Mouse (Mus musculus) CH12.LX (cell line): ENCODE results near the gene Mrpl36. TPM values are rescaled to one million over a fixed set of nuclear protein-coding genes. Genes with fewer than 3 reads are reported as not detected.

Experiments
- DNase-seq: peaks from one replicate; pipeline ENCODE4 v3.0.0-alpha.2; 2013; ENCODE audit errors: extremely low read depth
- H3K27ac ChIP-seq: 2 replicates; pipeline ENCODE4 v1.5.1; 2012; ENCODE audit warnings: low read depth, mild to moderate bottlenecking, control low read depth, moderate library complexity; ENCODE audit not compliant: insufficient read depth
- H3K27me3 ChIP-seq: replicated peaks from 2 replicates; pipeline ENCODE3; 2012; ENCODE audit warnings: inconsistent platforms
- H3K36me3 ChIP-seq, 2 experiments: replicated peaks in 1 of 2; 2 replicates each; pipeline versions ENCODE3 to v1.6.1; 2012; ENCODE audit warnings: inconsistent platforms in 1 of 2, low read length in 1 of 2, mild to moderate bottlenecking in 1 of 2, mixed read lengths in 1 of 2, moderate library complexity in 1 of 2; ENCODE audit not compliant: control insufficient read depth in 1 of 2, insufficient read depth in 1 of 2
- H3K4me1 ChIP-seq, 2 experiments: 2 replicates each; pipeline ENCODE4 v1.6.1; 2012; ENCODE audit warnings: inconsistent platforms in 1 of 2, moderate library complexity in 1 of 2; ENCODE audit not compliant: insufficient read depth in 2 of 2, control insufficient read depth in 1 of 2
- H3K4me2 ChIP-seq: 2 replicates; pipeline ENCODE4 v1.6.1; 2012; ENCODE audit warnings: low read depth, mild to moderate bottlenecking, control low read depth; ENCODE audit not compliant: poor library complexity, insufficient read depth, severe bottlenecking
- H3K4me3 ChIP-seq, 3 experiments: fragments of 150-350 bp in 1 of 3; sonication (generic) in 1 of 3; replicated peaks in 1 of 3; 2 replicates each; pipeline versions ENCODE3 to v1.5.1; 2011 to 2012; ENCODE audit warnings: low read depth in 2 of 3, low read length in 2 of 3, mild to moderate bottlenecking in 2 of 3, moderate library complexity in 2 of 3, control low read depth in 1 of 3, improper control_type of control experiment in 1 of 3, inconsistent platforms in 1 of 3, mixed read lengths in 1 of 3; ENCODE audit not compliant: poor library complexity in 1 of 3
- H3K79me2 ChIP-seq: replicated peaks from 2 replicates; pipeline ENCODE4 v1.6.1; 2012; ENCODE audit warnings: mild to moderate bottlenecking, moderate library complexity; ENCODE audit not compliant: control insufficient read depth, poor library complexity, insufficient read depth, severe bottlenecking; ENCODE audit errors: extremely low read depth
- H3K9ac ChIP-seq: 2 replicates; pipeline ENCODE4 v1.6.1; 2012; ENCODE audit warnings: low read depth, mild to moderate bottlenecking, control low read depth, moderate library complexity; ENCODE audit not compliant: insufficient read depth
- H3K9me3 ChIP-seq: replicated peaks from 2 replicates; pipeline ENCODE3; 2012; ENCODE audit warnings: low read length, inconsistent platforms, mixed read lengths
- CHD2 ChIP-seq: IDR thresholded peaks from 2 replicates; pipeline ENCODE4 v1.6.1; 2011; ENCODE audit warnings: low read length, improper control_type of control experiment
- CTCF ChIP-seq, 2 experiments: IDR thresholded peaks in 1 of 2; conservative IDR thresholded peaks in 1 of 2; 2 replicates each; pipeline ENCODE4 v1.5.1; 2011 to 2012; ENCODE audit warnings: low read depth in 2 of 2, low read length in 2 of 2, improper control_type of control experiment in 1 of 2, inconsistent platforms in 1 of 2, mild to moderate bottlenecking in 1 of 2, moderate library complexity in 1 of 2
- ELF1 ChIP-seq: IDR thresholded peaks from 2 replicates; pipeline ENCODE4 v1.6.1; 2014; ENCODE audit warnings: low read depth, mild to moderate bottlenecking, inconsistent platforms, low read length, improper control_type of control experiment
- GABPA ChIP-seq: IDR thresholded peaks from 2 replicates; pipeline ENCODE4 v1.6.1; 2012; ENCODE audit warnings: low read depth, low read length, improper control_type of control experiment, inconsistent platforms; ENCODE audit not compliant: insufficient replicate concordance
- HCFC1 ChIP-seq: IDR thresholded peaks from 2 replicates; pipeline ENCODE4 v1.6.1; 2012; ENCODE audit warnings: low read depth, mild to moderate bottlenecking, inconsistent platforms, low read length, improper control_type of control experiment
- IRF4 ChIP-seq: IDR thresholded peaks from 2 replicates; pipeline ENCODE4 v1.6.1; 2014; ENCODE audit warnings: low read depth, mild to moderate bottlenecking, inconsistent platforms, low read length, improper control_type of control experiment
- JUN ChIP-seq: IDR thresholded peaks from 2 replicates; pipeline ENCODE4 v1.6.1; 2011; ENCODE audit warnings: low read depth, mild to moderate bottlenecking, low read length, improper control_type of control experiment, moderate library complexity; ENCODE audit not compliant: insufficient read depth
- JUND ChIP-seq: conservative IDR thresholded peaks from 2 replicates; pipeline ENCODE4 v1.6.1; 2011; ENCODE audit warnings: low read depth, low read length, improper control_type of control experiment
- KAT2A ChIP-seq: IDR thresholded peaks from 2 replicates; pipeline ENCODE4 v1.6.1; 2012; ENCODE audit warnings: low read length, improper control_type of control experiment, inconsistent platforms; ENCODE audit not compliant: insufficient replicate concordance
- MAFK ChIP-seq: IDR thresholded peaks from 2 replicates; pipeline ENCODE4 v1.6.1; 2011; ENCODE audit warnings: low read length, improper control_type of control experiment; ENCODE audit not compliant: insufficient replicate concordance
- MAX ChIP-seq: IDR thresholded peaks from 2 replicates; pipeline ENCODE4 v1.6.1; 2011; ENCODE audit warnings: low read length, improper control_type of control experiment
- MAZ ChIP-seq: IDR thresholded peaks from 2 replicates; pipeline ENCODE4 v1.6.1; 2012; ENCODE audit warnings: low read depth, mild to moderate bottlenecking, inconsistent platforms, low read length, improper control_type of control experiment, moderate library complexity
- MXI1 ChIP-seq: IDR thresholded peaks from 2 replicates; pipeline ENCODE4 v1.6.1; 2011; ENCODE audit warnings: mild to moderate bottlenecking, low read depth, low read length, improper control_type of control experiment
- NELFE ChIP-seq: IDR thresholded peaks from 2 replicates; pipeline ENCODE4 v1.6.1; 2011; ENCODE audit warnings: low read depth, low read length, improper control_type of control experiment
- NRF1 ChIP-seq: IDR thresholded peaks from 2 replicates; pipeline ENCODE4 v1.6.1; 2014; ENCODE audit warnings: low read depth, mild to moderate bottlenecking, inconsistent platforms, low read length, improper control_type of control experiment, moderate library complexity
- POLR2A ChIP-seq: IDR thresholded peaks from 2 replicates; pipeline ENCODE4 v1.6.1; 2011; ENCODE audit warnings: low read depth, mild to moderate bottlenecking, improper control_type of control experiment, low read length
- POLR2AphosphoS2 ChIP-seq: IDR thresholded peaks from 2 replicates; pipeline ENCODE4 v1.6.1; 2011; ENCODE audit warnings: low read depth, low read length, improper control_type of control experiment
- SIN3A ChIP-seq: IDR thresholded peaks from 2 replicates; pipeline ENCODE4 v1.6.1; 2012; ENCODE audit warnings: low read length, improper control_type of control experiment, inconsistent platforms
- TBP ChIP-seq: conservative IDR thresholded peaks from 2 replicates; pipeline ENCODE4 v1.6.1; 2011; ENCODE audit warnings: low read depth, low read length, improper control_type of control experiment
- TCF12 ChIP-seq: IDR thresholded peaks from 2 replicates; pipeline ENCODE4 v1.6.1; 2014; ENCODE audit warnings: low read depth, mild to moderate bottlenecking, inconsistent platforms, low read length, improper control_type of control experiment
- ZMIZ1 ChIP-seq: IDR thresholded peaks from 2 replicates; pipeline ENCODE4 v1.6.1; 2012; ENCODE audit warnings: low read depth, mild to moderate bottlenecking, inconsistent platforms, low read length, improper control_type of control experiment
- dilution Hi-C: fragments of 300-500 bp; cut with MboI; formaldehyde crosslinking; loops from 2 replicates; pipeline ENCODE4 v1.14.3; 2020; ENCODE audit warnings: low sequenced_read_pairs; ENCODE audit not compliant: extremely low pct_unique_long_range_greater_than_20kb, extremely low pct_ligation_motif_present
- in situ Hi-C: fragments of 300-500 bp; cut with MboI; formaldehyde crosslinking; loops from 3 replicates; pipeline ENCODE4 v1.14.3; 2019; ENCODE audit warnings: low sequenced_read_pairs, low pct_ligation_motif_present, low pct_unique_long_range_greater_than_20kb, mixed read lengths
- polyA plus RNA-seq: library from polyadenylated mRNA; unstranded; fragments of >175 nt; gene quantifications from 2 replicates; pipeline ENCODE4 v1.2.1, GENCODE M21; 2012; ENCODE audit warnings: low read depth; ENCODE audit not compliant: insufficient read length
- total RNA-seq, 2 experiments: library from RNA; depleted of rRNA; stranded (reverse); fragments of 300-350 nt in 1 of 2; fragments of >200 nt in 1 of 2; gene quantifications; 2 replicates each; pipeline ENCODE4 v1.2.3; 2012 to 2014

Gene Mrpl36
- total RNA-seq (2012; rRNA removed) (133 and 151 TPM in 2 replicates), total RNA-seq (2014; rRNA removed) (206 and 220 TPM in 2 replicates), polyA plus RNA-seq (102 TPM in 2 replicates)

- H3K27ac ChIP-seq, result peak within 1 kb of the TSS; percentile 61
- H3K27me3 ChIP-seq, result no peaks in the 10 kb centered on the region
- H3K4me3 ChIP-seq, result peak within 1 kb of the TSS; percentile 78 to 99 (median 97)
- peak within 1 kb of the TSS; percentile 94 for H3K4me2 ChIP-seq
- peaks cover 18% of the 10 kb centered on the region for H3K79me2 ChIP-seq
- peaks cover 32 to 47% of the 10 kb centered on the region in 2 experiments for H3K36me3 ChIP-seq
- in situ Hi-C loops (no loop called here), dilution Hi-C loops (no loop called here)
- peak; percentile 95 for DNase-seq
- no peaks in the 10 kb centered on the region for H3K9me3 ChIP-seq
- peak within 1 kb of the TSS; percentile 68 for H3K9ac ChIP-seq
- TF ChIP-seq MAFK (no peak), NRF1 (peak; percentile 97), TBP (0 out of 2 replicates have a peak, but pooled peaks have one; percentile 30), ZMIZ1 (peak; percentile 68), SIN3A (peak; percentile 40; the same call in 1 of the 2 replicates), MXI1 (peak; percentile 49; the same call in 1 of the 2 replicates), GABPA (no peak), CTCF (conservative IDR thresholded peaks at IDR 0.05 in 1 of 2, IDR thresholded peaks at IDR 0.05 in 1 of 2; ENCODE audit: low read depth in 2 of 2, low read length in 2 of 2) (no peak), MAX (peak; percentile 50; the same call in 1 of the 2 replicates), MAZ (no peak), KAT2A (peak; percentile 69; the same call in 1 of the 2 replicates), JUN (no peak), ELF1 (peak; percentile 65; the same call in 1 of the 2 replicates), TCF12 (peak; percentile 91), HCFC1 (peak; percentile 86), CHD2 (peak; percentile 82), POLR2AphosphoS2 (0 out of 2 replicates have a peak, but pooled peaks have one; percentile 39), NELFE (peak; percentile 88), JUND (no peak), IRF4 (peak; percentile 15; the same call in 1 of the 2 replicates), POLR2A (peak; percentile 89)
- TF ChIP-seq, all 38 proteins: peak for 15
- peaks cover 5 to 45% of the 10 kb centered on the region in 2 experiments for H3K4me1 ChIP-seq
Measured at GRCm38 (mm10) chr13:73327827-73328698, at the start of gene Mrpl36, which contains the start of gene Ndufs6. TSS of gene Mrpl36 (plus strand) at chr13:73328513. TSS of gene Ndufs6 (minus strand) at chr13:73328542.
